Mouse (Mus musculus) embryo, embryonic 11 days (tissue): ENCODE measurements at regions not wholly inside any gene's neighbourhood (a gene's known extent, or its start where the extent isn't known, plus 50 kb on each side); places are given as distances from the start of the nearest gene placed in this dataset.
A peak's percentile ranks its signal among the peaks of the same experiment; 100 is the strongest.
"Not testable (repeated sequence)": the region's sequence is repeated elsewhere in the genome, so short reads cannot be mapped to it uniquely, and the experiment has no call there.

Experiments
- DNase-seq: peaks from one replicate; pipeline ENCODE4 v3.0.0-alpha.2; 2015

DNA sequence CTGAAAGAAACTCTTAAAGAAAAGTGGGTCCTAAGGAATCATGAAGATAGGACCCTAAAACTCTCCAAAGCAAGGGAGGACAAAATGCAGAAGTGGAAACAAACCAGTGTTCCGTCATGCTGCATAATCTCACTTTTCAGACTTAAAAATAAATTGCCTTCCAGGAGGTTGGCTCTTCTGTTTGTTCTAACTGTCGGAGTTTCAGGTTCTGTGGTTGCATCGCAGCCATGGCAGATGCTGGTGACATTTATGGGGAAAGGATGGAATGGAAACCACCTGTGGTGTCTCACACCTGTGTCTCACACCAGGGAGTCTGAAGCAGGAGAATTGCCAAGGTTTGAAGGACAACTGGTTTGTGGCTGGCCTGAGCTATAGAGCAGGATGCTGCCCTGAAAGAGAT is 50.9 kb upstream of the Hivep1 start:
- DNase-seq = no peak

DNA sequence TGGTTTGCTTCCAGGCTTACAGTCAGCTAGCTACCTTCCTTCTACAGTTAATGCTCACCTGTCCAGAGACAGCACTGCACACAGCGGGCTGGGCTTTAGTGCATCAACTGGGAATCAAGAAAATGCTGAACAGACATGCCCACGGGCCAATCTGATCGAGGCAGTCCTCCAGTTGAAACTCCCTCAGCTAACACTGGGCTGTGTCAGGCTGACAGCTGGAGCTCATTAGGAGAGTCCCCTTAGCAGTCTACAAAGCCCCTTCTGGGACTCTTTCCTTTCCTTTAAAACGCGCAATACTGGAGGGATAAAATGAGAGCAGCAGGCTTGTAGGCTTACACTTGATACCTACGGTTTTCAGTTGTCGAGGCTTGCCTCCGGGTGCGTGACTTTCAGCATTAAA is 53.9 kb upstream of the Hivep1 start:
- DNase-seq = peak; percentile 79

DNA sequence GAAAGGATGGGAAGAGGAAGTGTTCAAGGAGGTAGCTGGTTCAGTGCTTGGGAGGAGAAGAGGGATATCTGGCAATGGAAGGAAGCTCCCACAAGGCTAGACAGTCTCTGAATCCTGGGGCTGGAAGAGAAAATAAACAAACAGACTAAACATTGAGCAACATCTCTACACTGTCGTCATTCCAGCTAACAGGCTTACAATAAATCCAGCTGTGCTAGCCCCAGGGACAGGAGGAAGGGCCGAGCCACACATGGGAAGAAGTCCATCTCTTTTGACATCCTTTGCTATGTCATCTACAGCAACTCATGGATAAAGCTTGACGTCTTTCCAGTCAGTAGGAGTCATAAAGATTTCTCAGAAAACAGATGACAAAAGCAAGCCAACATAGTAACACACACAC is 57.7 kb upstream of the Hivep1 start:
- no peak for DNase-seq

DNA sequence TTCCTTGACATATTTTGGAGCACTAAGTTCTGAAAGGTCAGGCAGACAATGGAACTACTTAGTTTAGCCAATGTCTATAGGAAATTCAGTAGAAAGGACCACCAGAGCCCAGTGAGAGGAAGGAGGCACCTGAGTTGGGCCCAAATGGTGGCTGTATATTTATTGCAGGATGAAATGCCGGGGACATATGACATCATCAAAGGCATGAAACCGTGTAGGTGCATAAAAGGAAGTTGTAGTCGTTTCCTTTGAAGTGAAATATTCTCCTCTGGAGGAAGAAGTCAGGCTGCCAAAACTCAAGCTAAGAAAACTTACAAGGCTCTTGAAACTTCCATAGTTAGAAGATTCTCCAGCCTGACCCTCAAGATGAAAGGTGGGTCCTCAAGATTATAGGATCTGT is 75.9 kb upstream of the Hivep1 start:
- DNase-seq = no peak

DNA sequence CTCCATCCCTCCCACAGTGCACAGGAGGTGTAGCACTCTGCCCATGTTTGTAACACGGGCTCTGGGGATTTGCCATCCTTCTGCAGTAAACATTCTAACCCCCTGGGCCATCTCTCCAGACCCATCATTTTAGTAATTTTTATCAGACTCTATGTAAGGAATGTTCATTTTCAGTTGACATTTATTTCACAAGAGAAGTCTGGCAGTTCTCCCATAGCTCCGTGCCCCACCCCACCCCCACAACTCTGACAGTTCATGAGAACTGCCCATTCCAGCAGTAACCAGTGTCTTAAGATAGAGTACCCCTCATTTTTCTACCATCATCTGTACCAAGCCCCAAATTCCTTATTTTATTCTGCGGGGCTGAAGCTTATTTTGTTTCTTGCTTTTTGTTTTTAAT is 88.9 kb upstream of the Hivep1 start:
- DNase-seq = no peak

DNA sequence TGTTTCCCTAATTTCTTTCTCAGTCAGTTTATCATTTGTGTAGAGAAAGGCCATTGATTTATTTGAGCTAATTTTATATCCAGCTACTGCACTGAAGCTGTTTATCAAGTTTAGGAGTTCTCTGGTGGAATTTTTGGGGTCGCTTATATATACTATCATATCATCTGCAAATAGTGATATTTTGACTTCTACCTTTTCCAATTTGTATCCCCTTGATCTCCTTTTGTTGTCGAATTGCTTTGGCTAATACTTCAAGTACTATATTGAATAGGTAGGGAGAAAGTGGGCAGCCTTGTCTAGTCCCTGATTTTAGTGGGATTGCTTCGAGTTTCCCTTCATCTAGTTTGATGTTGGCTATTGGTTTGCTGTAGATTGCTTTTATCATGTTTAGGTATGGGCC is 90.9 kb upstream of the Hivep1 start:
- DNase-seq = not testable (repeated sequence)

DNA sequence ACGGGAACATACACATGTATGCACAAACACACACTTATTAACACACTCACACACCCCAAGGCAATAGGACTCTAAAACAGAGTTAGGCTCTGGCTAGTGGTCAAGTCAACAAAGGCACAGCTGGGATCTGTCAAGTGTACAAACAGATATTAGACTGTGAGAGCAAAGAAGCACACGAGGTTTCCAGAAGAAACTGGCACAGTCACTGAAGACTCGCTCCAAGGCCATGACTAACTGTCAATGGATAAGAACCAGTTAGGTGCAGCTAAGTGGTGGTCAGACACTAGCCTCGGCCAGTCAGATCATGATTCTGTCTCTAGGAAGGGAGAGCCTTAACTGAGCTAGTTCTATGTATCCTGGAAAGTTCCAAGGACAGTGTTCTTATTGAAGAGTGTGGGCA is 93.9 kb upstream of the Hivep1 start:
- no peak for DNase-seq

DNA sequence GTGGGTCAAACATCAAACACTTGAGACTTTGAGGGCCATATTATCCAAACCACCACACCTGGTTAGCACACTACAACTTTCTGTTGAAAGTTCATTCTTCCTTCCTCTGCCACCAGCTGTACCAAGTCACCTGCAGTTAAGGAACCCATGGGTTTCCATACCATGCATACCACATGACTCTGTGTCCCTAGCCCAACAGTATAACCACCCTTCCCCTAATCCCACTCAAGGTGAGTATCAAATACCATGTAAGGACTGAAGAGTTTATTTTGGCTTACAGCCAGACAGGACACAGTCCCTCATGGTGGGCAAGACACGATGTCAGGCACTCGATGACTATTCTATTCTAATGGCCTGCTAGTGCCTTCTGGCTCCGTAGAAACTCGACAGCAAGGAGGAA is 95.9 kb upstream of the Hivep1 start:
- DNase-seq = no peak

DNA sequence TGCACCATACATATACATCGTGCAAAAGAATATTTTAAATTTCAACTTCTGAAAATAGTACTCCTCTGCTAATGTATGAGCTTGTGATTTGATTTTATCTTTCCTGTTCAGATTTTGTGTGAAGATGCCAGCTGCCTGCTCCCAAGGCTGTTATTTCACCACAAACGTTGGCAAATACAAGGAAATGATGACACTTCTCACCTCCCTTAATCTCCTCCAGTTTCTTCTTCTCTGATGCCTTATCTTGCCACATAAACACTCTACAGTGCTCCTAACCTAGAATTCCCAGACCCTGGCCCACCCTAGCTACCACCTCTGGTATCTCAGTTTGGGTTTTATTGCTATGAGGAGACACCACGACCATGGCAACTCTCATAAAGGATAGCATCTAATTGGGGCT is 96.6 kb upstream of the Hivep1 start:
- no peak for DNase-seq

DNA sequence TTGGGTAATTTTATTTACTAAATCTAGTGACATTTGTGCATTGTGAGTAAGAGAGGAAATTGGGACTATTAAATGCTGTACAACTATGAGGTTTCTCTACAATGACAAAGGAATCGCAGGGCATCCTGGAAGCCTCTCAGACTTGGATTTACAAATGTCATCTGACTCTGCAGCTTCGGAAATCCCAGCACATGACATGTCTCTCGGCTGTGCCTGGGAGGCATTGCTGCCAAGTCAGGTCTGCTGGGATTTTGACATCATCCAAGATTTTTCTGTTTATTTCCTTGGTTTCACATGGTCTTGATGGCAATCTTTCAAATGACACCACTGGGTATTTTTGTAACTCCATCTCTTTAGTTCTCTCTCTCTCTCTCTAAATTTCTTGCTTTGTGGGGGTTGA is 99.4 kb upstream of the Hivep1 start:
- DNase-seq = no peak

DNA sequence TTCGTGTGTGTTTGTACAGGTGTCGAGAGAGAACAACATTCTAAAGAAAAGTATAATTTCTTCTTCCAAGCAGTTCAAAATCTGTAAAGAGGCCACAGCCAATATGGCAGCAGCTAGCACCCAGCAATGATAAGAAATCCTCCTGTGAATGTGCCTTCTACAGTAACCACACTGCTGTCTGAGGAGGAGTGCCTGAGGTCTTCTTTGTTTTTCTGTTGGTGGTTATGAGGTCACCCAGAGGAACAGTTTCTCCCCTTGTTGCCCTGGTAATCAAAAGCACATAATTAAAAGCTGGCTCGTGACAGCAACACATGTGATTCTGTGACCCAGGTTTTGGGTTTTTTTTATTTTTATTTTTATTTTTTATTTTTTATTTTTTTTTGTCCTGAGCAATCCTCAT is 100.8 kb upstream of the Adtrp start:
- DNase-seq = no peak

DNA sequence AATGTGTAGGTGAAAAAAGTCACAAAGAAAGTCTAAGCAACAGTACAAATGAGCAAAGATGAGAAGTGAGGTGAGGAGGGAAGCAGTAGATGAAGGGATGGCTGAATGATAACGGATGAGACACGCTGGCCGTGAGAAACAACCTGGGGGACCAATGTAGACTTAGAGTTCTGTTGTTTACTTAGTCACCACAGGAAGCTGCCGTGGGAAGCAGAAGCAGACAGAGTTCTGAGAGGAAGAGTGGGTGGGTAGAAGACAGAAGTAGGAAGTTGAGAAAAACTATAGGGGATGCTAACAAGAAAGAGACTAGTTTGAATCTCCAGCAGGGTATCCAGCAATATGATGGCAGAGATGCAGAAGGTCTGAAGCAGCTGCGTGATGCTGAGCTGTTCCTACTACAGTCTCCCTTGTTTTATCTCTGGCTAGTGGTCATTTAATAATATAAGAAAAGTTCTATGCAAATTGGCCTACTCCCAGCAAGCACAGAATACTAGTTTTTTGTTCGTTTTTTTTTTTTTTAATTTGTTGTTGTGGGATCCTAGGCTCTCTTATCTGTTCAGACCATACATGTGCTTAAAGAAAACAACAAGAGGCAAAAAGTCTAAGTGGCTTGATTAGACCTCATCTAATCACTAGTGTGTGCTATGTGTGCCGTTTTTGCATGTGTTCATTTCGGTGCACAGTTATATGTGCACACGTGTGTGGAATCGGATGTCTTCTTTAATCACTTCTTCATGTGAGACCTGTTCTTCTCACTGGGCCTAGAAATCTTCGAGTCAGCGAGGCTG is 85.0 kb upstream of the Adtrp start:
- no peak for DNase-seq

DNA sequence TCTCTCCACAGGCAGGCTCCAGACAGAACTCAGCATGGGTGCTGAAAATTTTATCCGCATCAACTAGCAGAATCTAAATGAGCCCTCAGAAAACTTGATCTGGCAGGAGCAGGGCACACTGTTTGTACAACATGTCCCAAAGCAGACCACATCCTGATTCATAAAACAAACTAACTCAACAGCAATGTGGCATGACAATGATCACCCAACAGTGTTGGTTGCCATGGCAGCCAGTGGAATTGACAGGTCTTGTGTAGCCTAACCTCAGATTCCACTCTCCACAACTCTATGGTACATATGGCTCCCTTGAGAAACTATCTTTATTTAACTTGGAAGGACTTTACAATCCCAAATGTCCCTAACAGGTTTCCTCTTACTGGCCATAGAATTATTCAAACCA is 82.3 kb upstream of the Adtrp start:
- peak; percentile 31 for DNase-seq

DNA sequence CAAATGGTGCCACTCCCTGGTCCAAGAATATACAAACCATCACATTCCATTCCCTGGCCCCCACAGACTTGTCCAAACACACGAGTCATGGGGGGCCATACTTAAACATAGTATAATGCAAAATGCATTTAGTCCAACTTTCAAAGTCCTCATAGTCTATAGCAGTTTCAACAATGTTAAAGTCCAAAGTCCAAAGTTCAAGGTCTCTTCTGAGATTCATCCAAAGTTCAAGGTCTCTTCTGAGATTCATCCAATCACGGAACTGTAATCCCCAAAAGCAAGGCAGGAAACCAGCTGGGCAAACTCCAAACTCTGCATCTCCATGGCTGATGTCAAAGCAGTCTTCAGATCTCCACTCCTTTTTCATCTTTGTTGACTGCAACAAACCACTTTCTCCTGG is 78.4 kb upstream of the Adtrp start:
- not testable (repeated sequence) for DNase-seq

DNA sequence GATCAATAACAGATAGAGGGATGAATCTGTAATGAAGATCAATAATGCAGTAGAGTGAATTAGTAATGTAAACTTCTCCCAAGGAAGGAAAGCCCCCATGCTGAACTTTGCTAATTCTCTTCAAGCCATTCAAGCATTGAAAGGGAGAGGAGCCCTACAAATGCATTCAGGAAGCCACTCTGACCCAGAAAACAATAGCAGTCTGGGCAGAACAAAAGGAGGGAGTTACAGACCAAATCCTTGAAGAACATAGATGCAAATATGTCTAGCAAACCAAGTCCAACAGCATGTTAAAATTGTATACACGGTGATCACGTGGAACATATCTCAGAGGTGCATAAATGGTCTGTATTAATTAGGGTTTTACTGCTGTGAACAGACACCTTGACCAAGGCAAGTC is 77.7 kb upstream of the Adtrp start:
- DNase-seq = no peak

DNA sequence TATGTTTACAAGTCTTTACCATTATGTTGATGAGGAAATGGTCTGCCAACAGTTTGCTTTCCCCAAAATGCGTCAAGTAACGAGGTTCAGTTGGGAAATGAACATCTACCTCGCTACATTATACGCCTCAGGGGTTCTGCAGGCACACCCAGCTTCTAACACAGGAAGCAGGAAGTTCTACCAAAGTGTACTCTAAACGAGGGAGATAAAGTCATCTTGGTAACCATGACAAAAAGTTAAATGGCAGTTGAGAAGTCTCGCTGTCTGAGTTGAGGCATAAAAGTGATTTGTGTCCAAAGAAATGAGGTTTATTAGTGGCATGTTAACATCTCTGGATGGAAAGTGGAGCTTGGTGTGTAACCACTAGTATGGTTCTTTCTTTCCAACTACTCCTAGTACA is 73.7 kb upstream of the Adtrp start:
- no peak for DNase-seq

DNA sequence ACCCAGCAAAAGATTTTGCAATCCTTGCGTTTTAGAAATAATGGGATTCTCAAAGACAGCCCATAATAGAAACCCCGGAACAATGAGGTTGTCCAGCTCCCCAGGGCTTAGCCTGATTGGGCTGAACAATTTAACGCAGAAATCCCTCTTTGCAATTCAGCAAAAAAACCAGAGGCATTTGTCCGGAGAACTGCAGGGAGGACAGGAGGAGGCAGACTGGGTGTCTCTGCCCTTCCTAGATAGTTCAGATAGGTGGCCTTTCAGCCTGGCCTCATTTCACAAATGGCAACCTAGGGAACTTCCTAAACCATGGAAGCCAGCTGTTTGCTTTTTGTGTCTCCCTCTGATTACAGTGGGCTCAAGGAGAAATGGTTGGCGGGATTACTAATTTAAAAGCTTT is 71.0 kb upstream of the Adtrp start:
- DNase-seq = peak; percentile 16

DNA sequence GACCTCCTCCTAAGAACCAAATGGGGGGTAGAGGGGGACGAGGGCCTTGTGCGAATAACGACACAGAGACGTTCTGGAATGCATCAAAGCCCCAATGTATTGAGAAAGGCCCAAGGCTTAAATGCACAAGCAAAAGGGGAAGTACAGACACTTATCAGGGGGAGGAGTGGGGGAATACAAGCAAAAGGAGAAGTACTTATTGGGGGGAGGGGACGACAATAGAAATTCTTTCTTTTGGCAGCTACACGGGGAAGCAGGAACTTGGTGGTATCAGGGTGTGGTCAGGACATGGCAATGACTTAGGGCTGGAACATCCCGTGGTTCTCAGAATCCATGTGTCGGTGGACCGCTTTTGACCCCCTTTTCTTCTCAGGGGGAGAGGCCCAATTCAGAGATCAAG is 68.3 kb upstream of the Adtrp start:
- DNase-seq = not testable (repeated sequence)

DNA sequence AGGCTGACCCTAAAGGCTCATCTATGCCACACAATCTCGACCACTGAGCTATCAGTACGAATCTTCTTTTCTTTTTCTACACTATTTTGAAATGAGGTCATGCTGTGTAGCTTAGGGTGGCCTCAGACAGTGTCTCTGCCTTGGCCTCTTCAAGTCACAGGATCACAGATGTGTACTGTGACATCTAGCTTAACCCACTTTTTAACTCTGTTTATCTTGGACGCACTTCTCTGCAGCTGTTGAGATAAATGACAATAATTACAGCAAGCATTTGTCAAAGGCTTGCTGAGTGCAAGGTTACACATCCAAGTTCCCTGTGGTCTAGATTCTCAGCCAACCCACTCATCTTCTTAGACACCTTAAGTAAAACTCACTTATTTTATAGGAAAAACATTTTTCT is 63.3 kb upstream of the Adtrp start:
- no peak for DNase-seq

DNA sequence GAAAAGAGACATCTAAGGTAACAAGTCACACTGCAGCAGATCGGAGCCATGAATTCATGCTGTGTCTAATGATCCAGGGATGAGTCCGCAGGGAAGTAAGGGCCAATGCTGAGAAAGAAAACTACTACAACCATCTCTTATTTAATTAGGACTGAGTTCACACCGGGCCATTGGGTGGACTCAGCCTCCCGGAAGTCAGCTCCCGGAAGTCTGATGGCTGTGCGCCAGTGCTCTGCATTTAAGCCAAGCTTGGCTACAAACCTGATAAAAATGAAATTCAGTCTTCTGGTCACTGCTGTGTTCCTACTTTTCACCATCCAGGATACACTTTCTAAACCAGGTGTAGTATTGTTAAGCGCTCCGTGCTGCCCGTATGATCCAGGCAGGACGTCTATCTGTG is 62.8 kb upstream of the Adtrp start:
- no peak for DNase-seq

DNA sequence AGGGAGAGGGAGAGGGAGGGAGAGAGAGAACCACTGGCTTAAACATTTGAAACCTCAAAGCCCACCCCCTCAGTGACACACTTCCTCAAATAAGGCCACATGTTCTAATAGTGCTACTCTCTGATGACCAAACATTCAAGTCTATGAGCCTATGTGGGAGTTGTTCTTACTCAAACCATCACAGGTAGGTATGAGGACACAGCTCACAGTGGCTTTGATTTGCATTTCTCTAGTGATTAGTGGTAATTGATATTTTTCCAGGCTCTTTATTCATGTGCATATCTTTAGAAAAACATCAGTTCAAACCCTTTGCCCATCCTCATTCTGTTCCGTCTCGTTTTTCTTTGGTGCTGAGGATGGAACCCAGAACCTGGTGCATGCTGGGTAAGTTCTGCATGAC is 59.5 kb upstream of the Adtrp start:
- DNase-seq = no peak

DNA sequence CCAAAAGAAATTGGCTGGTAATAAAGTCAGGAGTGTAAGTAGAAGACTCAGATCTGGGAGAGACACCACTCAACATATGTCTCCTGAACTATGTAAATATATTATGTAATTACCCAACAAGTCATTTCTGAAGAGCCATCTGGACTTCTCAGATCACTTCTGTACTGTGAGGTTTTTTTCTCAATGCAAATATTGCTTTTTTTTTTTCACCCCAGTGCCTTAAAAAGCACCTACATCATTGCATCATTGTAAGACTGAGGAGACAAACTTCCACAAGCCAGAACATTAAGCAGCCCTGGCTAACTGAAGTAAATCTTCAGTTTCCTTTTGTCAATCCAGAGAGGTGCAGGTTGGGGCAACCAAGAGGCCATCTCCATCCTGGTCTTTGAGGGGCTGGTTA is 55.8 kb upstream of the Adtrp start:
- DNase-seq = no peak

DNA sequence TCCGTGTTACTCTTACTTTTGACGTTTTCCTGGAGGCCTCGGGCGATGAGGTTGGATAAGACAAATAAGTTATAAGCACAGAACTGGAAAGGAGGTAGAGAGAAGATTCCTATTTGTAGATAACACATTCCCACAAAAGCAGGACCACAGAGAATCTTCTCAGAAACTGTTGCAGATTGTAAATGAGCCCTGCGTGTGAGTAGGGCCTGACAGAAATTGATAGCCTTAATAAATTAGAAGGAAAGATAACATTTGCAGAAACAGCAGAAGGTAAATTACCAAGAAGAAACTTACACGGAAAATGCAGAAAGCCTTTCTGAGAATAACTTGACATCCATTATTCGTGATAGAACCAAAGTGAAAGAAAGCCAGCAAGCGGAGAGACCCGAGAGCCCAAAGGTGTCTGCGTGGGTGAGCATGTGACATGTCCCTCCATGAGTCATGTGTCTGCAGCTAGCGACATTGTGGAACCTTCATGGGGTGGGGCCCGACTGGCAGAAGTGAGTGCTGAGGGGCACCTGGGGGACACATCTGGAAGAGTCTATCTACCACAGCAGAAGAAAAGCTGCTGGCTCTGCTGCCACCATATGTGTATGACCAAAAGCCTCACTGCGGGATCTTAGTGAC is 52.5 kb upstream of the Adtrp start:
- DNase-seq = no peak

DNA sequence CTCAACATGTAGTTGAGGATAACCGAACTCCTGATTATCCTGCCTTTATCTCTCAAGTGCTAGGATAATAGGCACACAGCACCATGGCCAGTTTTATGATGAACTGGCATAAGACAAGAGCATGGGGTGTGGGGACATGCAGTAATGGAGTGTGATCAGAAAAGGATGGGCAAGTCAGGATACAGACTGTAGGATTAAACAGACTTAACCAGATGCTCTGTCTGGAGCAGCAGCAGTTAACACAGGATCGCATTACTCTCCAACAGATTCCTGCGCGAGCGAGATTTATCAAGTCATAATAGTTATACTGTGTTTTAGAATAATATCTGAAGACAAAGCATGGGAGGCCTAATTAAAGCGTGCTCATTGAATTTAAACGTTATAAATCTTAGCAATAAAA is 51.8 kb upstream of the Adtrp start:
- DNase-seq = no peak
